18 mouse cellular contexts compared by ENCODE assay signal in the genomic region with DNA sequence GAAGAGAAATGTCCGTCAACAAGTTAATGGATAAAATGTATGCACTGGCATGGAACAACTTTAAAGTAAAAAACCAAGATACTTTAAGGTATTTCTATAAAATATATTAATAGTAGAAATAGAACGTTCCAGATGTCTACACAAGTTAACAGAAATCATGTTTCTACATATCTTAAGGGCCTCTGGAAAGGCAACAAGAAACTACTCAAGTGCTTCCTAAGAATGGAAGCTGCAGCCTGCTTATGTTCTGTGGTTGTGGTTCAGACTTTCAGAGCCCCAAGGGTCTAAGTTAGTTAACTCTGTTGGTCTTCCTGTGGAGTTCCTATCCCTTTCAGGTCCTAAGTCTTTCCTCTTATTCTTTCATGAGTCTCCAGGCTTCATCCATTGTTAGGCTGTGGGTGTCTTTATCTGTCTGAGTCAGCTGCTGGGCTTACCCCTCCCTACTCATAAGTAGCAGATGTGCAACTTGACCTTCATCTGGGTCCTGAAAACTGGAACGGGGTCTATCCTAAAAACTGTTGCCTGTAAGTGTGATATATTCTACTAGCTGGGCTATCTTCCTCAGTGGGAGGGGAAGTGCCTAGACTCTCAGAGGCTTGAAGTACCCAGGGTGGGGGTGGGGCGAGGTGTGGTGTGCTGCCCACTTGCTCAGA.
A peak's percentile ranks its signal among the peaks of the same experiment; 100 is the strongest.
DNase-seq lines count a peak whose midpoint lies in the region; ATAC-seq and TF ChIP-seq lines count a peak whose summit lies in the region.
"Had no signal": no experiment of that assay in that cellular context is flagged by ENCODE, and none has a peak within 500 bp of the region (broad histone marks: within the 10 kb centered on the region; RNA-seq: fewer than 3 reads in every experiment).

No protein-coding gene starts in this region.

- H3K9ac ChIP-seq in heart, embryonic 12.5 days = no peak overlapping the region
- no peak overlapping the region for H3K9ac ChIP-seq in liver, embryonic 14.5 days (replicated peaks)

- TF ChIP-seq CTCF in liver, embryonic 14.5 days (IDR thresholded peaks at IDR 0.05; ENCODE audit: low read depth) = no peak; the same call in 1 of the 2 replicates

- peaks cover 3% of the 10 kb centered on the region; the same call in 1 of the 2 replicates for H3K36me3 ChIP-seq in heart, embryonic 12.5 days
- no peaks in the 10 kb centered on the region for H3K36me3 ChIP-seq in liver, embryonic 14.5 days (replicated peaks; ENCODE audit: control insufficient read depth, insufficient read depth, low read depth)

- H3K9me3 ChIP-seq in heart, embryonic 12.5 days (replicated peaks) = no peaks in the 10 kb centered on the region
- H3K9me3 ChIP-seq in liver, embryonic 14.5 days (ENCODE audit: control insufficient read depth, low read length) = no peaks in the 10 kb centered on the region

- H3K4me1 ChIP-seq in heart, embryonic 12.5 days (replicated peaks) = peaks cover 13% of the 10 kb centered on the region
- peaks cover 11 to 15% of the 10 kb centered on the region in 2 experiments for H3K4me1 ChIP-seq in liver, embryonic 14.5 days (replicated peaks; ENCODE audit: control insufficient read depth in 2 of 2, insufficient read depth in 2 of 2, low read length in 1 of 2)

- H3K27ac ChIP-seq in heart, embryonic 12.5 days (ENCODE audit: poor library complexity, severe bottlenecking) = no peak overlapping the region
- H3K27ac ChIP-seq in liver, embryonic 14.5 days = peak overlapping the region; percentile 54

- peak; percentile 23; the same call in 1 of the 2 replicates for TF ChIP-seq EP300 in liver, embryonic 14.5 days (IDR thresholded peaks at IDR 0.05; ENCODE audit: low read depth)

- WGBS in heart, embryonic 12.5 days = 62% methylated on average over 4 of the region's 4 CpGs
- WGBS in liver, embryonic 14.5 days (ENCODE audit: insufficient replicate concordance) = 35% methylated on average over 4 of the region's 4 CpGs

- H3K4me2 ChIP-seq in heart, embryonic 12.5 days = no peak overlapping the region
- peak overlapping the region; percentile 47 for H3K4me2 ChIP-seq in liver, embryonic 14.5 days (ENCODE audit: low read depth)
- H3K4me2 ChIP-seq: heart, embryonic 11.5 days had no signal

- intact Hi-C loops in gastrocnemius, postnatal 36 days (cut with DNase I) = no loop called here

- H3K27me3 ChIP-seq in heart, embryonic 12.5 days (replicated peaks) = no peaks in the 10 kb centered on the region
- no peaks in the 10 kb centered on the region for H3K27me3 ChIP-seq in liver, embryonic 14.5 days (ENCODE audit: control insufficient read depth, insufficient read depth, low read length)

- no peak for DNase-seq in heart, adult 8-10 months (ENCODE audit: low spot score)
- DNase-seq in c-Kit-positive CD71-positive TER-119-negative erythroid progenitor cells, embryonic 14.5 days (ENCODE audit: low read depth) = peak; percentile 54
- peak; percentile 38 to 50 (median 43) for DNase-seq in liver, embryonic 14.5 days (ENCODE audit: low read depth in 3 of 3, low spot score in 3 of 3)
- no peak for DNase-seq in gastrocnemius, postnatal 36 days
- no peak for DNase-seq in kidney, adult 9 months
- no peak for DNase-seq in kidney, adult 18-20 months
- DNase-seq in urinary bladder, postnatal 25 days (ENCODE audit: low spot score) = no peak
- DNase-seq: B cell, adult 2 months; cerebellum, postnatal 10 days; gastrocnemius, postnatal 10 days; heart, postnatal 4 days; kidney, postnatal 10 days; lung, adult 2 months; thymus, adult 2 months had no signal

- peak; percentile 39; the same call in 1 of the 2 replicates for ATAC-seq in heart, embryonic 12.5 days (ENCODE audit: insufficient number of reproducible peaks, low FRiP score)
- peak; percentile 93 for ATAC-seq in liver, embryonic 14.5 days (ENCODE audit: insufficient read depth)
- ATAC-seq: forebrain, embryonic 16.5 days; inflammation-experienced regulatory T-cells, adult 6 months had no signal

- H3K4me3 ChIP-seq in heart, embryonic 12.5 days = no peak overlapping the region
- H3K4me3 ChIP-seq in liver, embryonic 14.5 days (ENCODE audit: insufficient read depth in 1 of 2, low read depth in 2 of 2, low read length in 2 of 2) = no peak overlapping the region

Comparison
In these comparisons a context has a peak if more than half of its experiments do, and no peak if none do; other contexts are left out.
1. DNase-seq: peak in c-Kit-positive CD71-positive TER-119-negative erythroid progenitor cells, embryonic 14.5 days (single experiment) and liver, embryonic 14.5 days (3 of 3); none in heart, adult 8-10 months (single experiment), gastrocnemius, postnatal 36 days (0 of 2), kidney, adult 9 months (single experiment), kidney, adult 18-20 months (single experiment) and urinary bladder, postnatal 25 days (single experiment).